Mouse (Mus musculus) lung, postnatal 36 days (tissue): ENCODE data around the gene Dnajc5.
A peak's percentile ranks its signal among the peaks of the same experiment; 100 is the strongest.

Experiments used
- DNase-seq: peaks from one replicate; pipeline ENCODE4 v3.0.0; 2022; ENCODE audit warnings: mixed read lengths

Gene Dnajc5

GRCm38 (mm10) chr2:181591528-181592085 lies 71.3 kb downstream of the Dnajc5 start, which contains the start of gene Prpf6:
TSS of gene Prpf6 (plus strand) at chr2:181591868.
- DNase-seq: peak; percentile 29

- peak; percentile 72 for DNase-seq
Observed at GRCm38 (mm10) chr2:181592231-181593041, 72.2 kb downstream of the Dnajc5 start, which contains the start of gene Zfp512b. TSS of gene Zfp512b (minus strand) at chr2:181592803.

- DNase-seq: peak; percentile 46
Observed at GRCm38 (mm10) chr2:181593042-181593421, 72.7 kb downstream of the Dnajc5 start.

GRCm38 (mm10) chr2:181593937-181594336 lies 73.7 kb downstream of the Dnajc5 start:
- DNase-seq: no peak

- peak; percentile 74 for DNase-seq
Observed at GRCm38 (mm10) chr2:181594946-181595696, 74.8 kb downstream of the Dnajc5 start.

- no peak for DNase-seq
Observed at GRCm38 (mm10) chr2:181596221-181596960, 76.1 kb downstream of the Dnajc5 start.

- DNase-seq: no peak
Observed at GRCm38 (mm10) chr2:181597378-181598061, 77.2 kb downstream of the Dnajc5 start.

GRCm38 (mm10) chr2:181598454-181599351 lies 78.4 kb downstream of the Dnajc5 start, which contains the start of gene Samd10:
TSS of gene Samd10 (minus strand) at chr2:181599212.
- peak; percentile 81 for DNase-seq

GRCm38 (mm10) chr2:181600226-181600758 lies 80.0 kb downstream of the Dnajc5 start:
- DNase-seq: no peak

GRCm38 (mm10) chr2:181600828-181601750 lies 80.8 kb downstream of the Dnajc5 start:
- DNase-seq: peak; percentile 98

- no peak for DNase-seq
Observed at GRCm38 (mm10) chr2:181601751-181602145, 81.5 kb downstream of the Dnajc5 start.

- no peak for DNase-seq
Observed at GRCm38 (mm10) chr2:181602367-181602766, 82.1 kb downstream of the Dnajc5 start.
